Mouse (Mus musculus) Patski (cell line): ENCODE results near the gene P2ry6. TPM values are rescaled to one million over a fixed set of nuclear protein-coding genes. Genes with fewer than 3 reads are reported as not detected.

ENCODE experiments used
- ATAC-seq: fragments of 100-300 bp; one replicate; pipeline ENCODE4 v1.8.0; 2021
- CTCF ChIA-PET: fragments of 350-600 bp; sonication (Branson Sonifier 250); formaldehyde crosslinking; loops from one replicate; lab custom pipeline; 2022; ENCODE audit warnings: inconsistent platforms; lab: Charles Lee
- POLR2A ChIA-PET: fragments of 350-600 bp; sonication (Branson Sonifier 250); formaldehyde crosslinking; loops from one replicate; lab custom pipeline; 2022; ENCODE audit warnings: antibody characterized with exemption, inconsistent platforms; lab: Charles Lee
- DNase-seq: peaks from one replicate; pipeline ENCODE4 v3.0.0-alpha.2; 2011; ENCODE audit warnings: low read depth, low spot score
- H3K27me3 ChIP-seq: fragments of 371-371 bp; one replicate; pipeline ENCODE4 v1.5.1; 2021
- CTCF ChIP-seq: fragments of 100-300 bp; IDR thresholded peaks from one replicate; pipeline ENCODE4 v1.5.1; 2021
- in situ Hi-C: fragments of 300-500 bp; cut with MboI; formaldehyde crosslinking; loops from 3 replicates; pipeline ENCODE4 v1.11.1; 2018; ENCODE audit warnings: low pct_unique_long_range_greater_than_20kb, mixed read lengths
- polyA plus RNA-seq: library from polyadenylated mRNA; unstranded; gene quantifications from one replicate; pipeline ENCODE4 v1.2.3, GENCODE M21; 2021

P2ry6 gene
- polyA plus RNA-seq, 1 experiment from 2014 or later: 0.22 TPM

DNA sequence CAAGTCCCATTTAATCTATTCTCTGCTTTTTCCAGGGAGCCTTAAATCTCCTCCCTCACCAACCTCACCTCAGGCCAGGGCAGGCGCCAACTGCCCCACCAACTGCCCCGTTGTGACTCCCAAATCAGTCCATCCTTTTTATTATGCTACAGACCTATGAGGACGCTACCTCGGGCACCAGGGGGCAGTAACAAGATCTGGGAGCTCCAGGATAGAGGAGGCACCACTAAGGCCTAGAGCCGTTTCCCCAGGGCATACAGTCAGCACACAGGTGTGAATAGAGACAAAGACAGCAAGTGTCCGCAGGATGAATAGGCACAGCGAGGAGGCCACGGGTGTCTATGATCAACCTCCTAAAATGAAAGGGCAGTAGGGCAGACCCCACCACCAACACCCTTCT is 65.9 kb downstream of the P2ry6 start:
- POLR2A ChIA-PET: interaction anchor here (1.4 to 4.0 kb wide), 2 partner anchors 16 to 22 kb away, joined by 3 to 32 read pairs; partner anchors contain the start of gene Arhgef17
- in situ Hi-C loops: no loop called here
- DNase-seq (no peak), ATAC-seq (no peak)
- no peak for TF ChIP-seq CTCF
- no peaks in the 10 kb centered on the region for H3K27me3 ChIP-seq
- CTCF ChIA-PET: interaction anchor here (1.1 to 4.0 kb wide), 5 partner anchors 15 to 35 kb away, joined by 3 to 15 read pairs (median 7); no protein-coding TSS in a partner anchor

DNA sequence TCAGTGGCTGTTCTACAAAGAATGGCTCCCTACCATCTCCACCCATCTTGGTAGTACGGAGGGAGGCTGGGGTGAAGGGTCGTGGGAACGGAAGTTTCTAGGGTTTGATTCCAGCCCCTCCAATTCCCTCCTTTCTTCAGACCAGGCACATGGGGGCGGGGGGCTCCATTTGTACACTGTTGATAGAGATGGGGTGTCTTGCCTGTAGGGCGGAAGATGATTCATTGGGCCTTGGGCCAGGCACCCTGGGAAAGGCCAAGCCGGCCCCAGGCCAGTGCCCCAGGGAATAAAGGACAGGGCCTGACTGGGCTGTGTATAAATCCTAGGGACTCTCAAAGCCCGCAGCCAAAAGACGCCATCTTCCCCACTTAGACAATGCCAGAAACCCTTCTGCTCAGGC is 66.4 kb downstream of the P2ry6 start:
- H3K27me3 ChIP-seq: no peaks in the 10 kb centered on the region
- POLR2A ChIA-PET: interaction anchor here (1.0 to 4.0 kb wide), 3 partner anchors 15 to 22 kb away, joined by 3 to 32 read pairs (median 6); partner anchors contain the start of gene Arhgef17
- DNase-seq (no peak), ATAC-seq (no peak)
- in situ Hi-C loops: no loop called here
- CTCF ChIA-PET: interaction anchor here (0.8 to 4.0 kb wide), 10 partner anchors 11 to 144 kb away, joined by 3 to 17 read pairs (median 6); partner anchors contain the start of gene Arhgef17
- TF ChIP-seq CTCF: no peak

DNA sequence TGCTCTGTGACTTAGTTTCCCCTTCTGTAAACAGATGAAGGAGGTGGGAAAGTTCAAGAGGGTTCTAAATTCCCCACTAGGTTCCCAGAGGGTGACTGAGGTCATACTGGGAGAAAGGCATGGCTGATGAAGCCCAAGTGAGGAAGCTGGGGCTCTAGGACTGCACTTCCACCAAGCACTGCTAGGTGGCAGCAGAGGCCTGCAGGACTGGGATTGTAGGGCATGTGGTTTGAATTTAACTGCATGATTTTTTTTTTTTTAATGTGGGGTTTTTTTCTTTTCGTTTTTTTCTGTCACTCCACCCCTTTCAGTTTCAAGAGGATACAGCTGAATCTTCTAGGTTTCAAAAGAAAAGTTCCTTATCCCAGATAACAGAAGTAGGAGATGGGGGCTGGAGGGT is 67.2 kb downstream of the P2ry6 start:
- CTCF ChIA-PET: interaction anchor here (0.8 to 4.0 kb wide), 12 partner anchors 12 to 145 kb away, joined by 3 to 17 read pairs (median 5); partner anchors contain the start of gene Arhgef17
- H3K27me3 ChIP-seq: no peaks in the 10 kb centered on the region
- TF ChIP-seq CTCF: no peak
- in situ Hi-C loops: no loop called here
- POLR2A ChIA-PET: interaction anchor here (1.0 to 4.0 kb wide), 3 partner anchors 16 to 23 kb away, joined by 3 to 32 read pairs (median 6); partner anchors contain the start of gene Arhgef17
- DNase-seq: no peak
- no peak for ATAC-seq

DNA sequence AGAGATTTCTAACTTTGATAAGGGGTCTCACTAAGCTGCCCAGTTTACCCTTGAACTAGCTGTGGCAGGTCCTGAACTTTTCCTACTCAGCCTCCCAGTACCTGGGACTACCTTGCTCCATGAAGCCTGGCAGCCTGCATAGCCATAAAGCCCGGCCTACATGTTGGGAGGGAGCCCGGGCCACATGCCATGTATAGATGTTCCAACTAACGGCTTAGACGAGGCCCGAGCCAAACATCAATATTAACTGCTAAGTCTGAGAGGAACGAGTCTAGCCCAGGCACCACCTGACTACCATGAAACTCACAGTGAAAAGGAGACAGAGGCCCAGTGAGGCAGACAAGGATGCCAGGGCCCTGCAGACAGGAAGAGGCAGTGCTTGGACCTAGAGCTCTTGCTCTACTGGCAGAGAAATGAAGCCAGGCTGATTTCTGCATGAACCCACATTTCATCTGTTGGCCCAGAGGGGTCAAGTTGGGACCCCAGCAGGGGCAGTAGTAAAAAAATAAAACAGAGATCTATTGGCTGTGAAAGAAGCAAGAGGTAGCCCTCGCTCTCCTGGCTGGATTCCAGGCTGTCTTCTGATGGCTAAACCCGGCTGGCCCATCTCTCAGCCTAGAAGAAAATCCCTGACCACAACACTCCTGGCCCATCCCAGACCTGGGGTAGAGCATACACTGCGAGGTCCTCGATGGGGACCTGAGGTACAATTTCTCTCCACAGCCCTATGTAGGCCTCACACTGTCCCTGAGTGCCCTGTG is 68.2 kb downstream of the P2ry6 start:
- ChIA-PET CTCF (interaction anchor here (2.7 to 4.0 kb wide), 4 partner anchors 19 to 35 kb away, joined by 14 to 17 read pairs (median 14); partner anchors contain the start of gene Arhgef17), POLR2A (interaction anchor here (4.0 kb wide), 1 partner anchor 24 kb away, joined by 32 read pairs; the partner anchor contains the start of gene Arhgef17)
- no peak for TF ChIP-seq CTCF
- in situ Hi-C loops: no loop called here
- no peaks in the 10 kb centered on the region for H3K27me3 ChIP-seq
- ATAC-seq (no peak), DNase-seq (no peak)

GRCm38 (mm10) chr7:100905037-100905436 is 69.4 kb downstream of the P2ry6 start:
- no peaks in the 10 kb centered on the region for H3K27me3 ChIP-seq
- in situ Hi-C loops: no loop called here
- ATAC-seq (no peak), DNase-seq (no peak)
- POLR2A ChIA-PET: no interaction called here
- CTCF ChIA-PET: interaction anchor here (1.2 to 3.8 kb wide), 2 partner anchors 18 to 37 kb away, joined by 3 to 14 read pairs; no protein-coding TSS in a partner anchor
- no peak for TF ChIP-seq CTCF

DNA sequence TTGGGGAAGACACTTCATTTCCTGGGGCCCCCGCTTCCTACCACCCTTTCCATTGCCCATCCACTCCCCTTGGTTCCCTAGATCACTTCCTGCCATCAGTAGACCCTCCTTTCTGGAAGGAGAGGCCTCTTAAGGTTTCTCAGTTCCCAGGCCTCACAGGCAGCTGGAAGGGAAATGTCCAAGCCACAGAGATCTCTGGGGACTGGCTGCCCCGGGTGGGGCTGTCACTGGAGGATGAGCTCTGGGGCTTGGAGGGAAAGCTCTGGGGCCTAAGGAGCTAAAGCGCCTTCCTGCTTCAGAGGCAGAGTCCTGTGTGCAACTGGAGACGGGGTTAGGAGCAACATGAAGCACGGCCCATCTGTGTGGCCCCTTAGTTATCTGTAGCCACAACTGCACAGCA is 69.8 kb downstream of the P2ry6 start:
- ATAC-seq: no peak
- ChIA-PET CTCF (interaction anchor here (1.0 to 3.8 kb wide), 3 partner anchors 16 to 37 kb away, joined by 3 to 14 read pairs (median 3); no protein-coding TSS in a partner anchor), POLR2A (no interaction called here)
- no peak for TF ChIP-seq CTCF
- in situ Hi-C loops: loop anchor here (5.0 kb wide), 1 partner anchor 33 kb away; no protein-coding TSS in a partner anchor
- H3K27me3 ChIP-seq: no peaks in the 10 kb centered on the region
- DNase-seq: no peak

- no peak for DNase-seq
- CTCF ChIA-PET: interaction anchor here (0.9 to 1.7 kb wide), 6 partner anchors 11 to 37 kb away, joined by 3 to 6 read pairs (median 4); no protein-coding TSS in a partner anchor
Observed at GRCm38 (mm10) chr7:100902451-100903137, 71.9 kb downstream of the P2ry6 start.

GRCm38 (mm10) chr7:100897828-100898227 is 76.6 kb downstream of the P2ry6 start:
- no peak for ATAC-seq
- no peak for TF ChIP-seq CTCF
- H3K27me3 ChIP-seq: no peaks in the 10 kb centered on the region
- in situ Hi-C loops: no loop called here
- ChIA-PET CTCF (no interaction called here), POLR2A (no interaction called here)
- DNase-seq: no peak

More at GRCm38 (mm10) chr7:100902451-100903137, 71.9 kb downstream of the P2ry6 start:
- no peak for ATAC-seq
- POLR2A ChIA-PET: interaction anchor here (1.3 kb wide), 1 partner anchor 29 kb away, joined by 4 read pairs; no protein-coding TSS in a partner anchor
- in situ Hi-C loops: loop anchor here (5.0 kb wide), 1 partner anchor 35 kb away; no protein-coding TSS in a partner anchor
- no peak for TF ChIP-seq CTCF
- H3K27me3 ChIP-seq: no peaks in the 10 kb centered on the region

DNA sequence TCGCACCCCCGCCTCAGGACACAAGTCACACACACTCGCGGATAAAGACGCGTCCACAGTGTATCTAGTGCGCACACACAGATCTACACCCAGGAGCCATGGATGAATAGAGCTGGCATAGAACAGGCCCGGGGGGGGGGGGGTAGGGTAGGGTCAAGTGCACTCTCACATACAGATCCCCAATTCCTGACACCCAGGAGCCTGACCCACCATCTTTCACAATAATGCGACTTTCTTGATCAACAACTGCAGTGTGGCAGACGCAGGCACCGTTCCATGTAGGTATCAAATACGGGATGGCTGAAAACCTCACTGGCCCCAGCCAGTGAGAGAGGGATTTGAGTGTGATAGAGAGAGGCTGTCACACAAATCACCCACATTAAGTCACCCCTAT is 79.6 kb downstream of the P2ry6 start:
- H3K27me3 ChIP-seq: no peaks in the 10 kb centered on the region
- ATAC-seq: no peak
- no peak for DNase-seq
- no peak for TF ChIP-seq CTCF
- POLR2A ChIA-PET: no interaction called here
- CTCF ChIA-PET: no interaction called here
- in situ Hi-C loops: no loop called here

GRCm38 (mm10) chr7:100894057-100894832 is 80.2 kb downstream of the P2ry6 start:
- no peak for ATAC-seq
- no peak for TF ChIP-seq CTCF

More at GRCm38 (mm10) chr7:100894057-100894832, 80.2 kb downstream of the P2ry6 start:
- ChIA-PET POLR2A (no interaction called here), CTCF (no interaction called here)
- in situ Hi-C loops: no loop called here
- no peaks in the 10 kb centered on the region for H3K27me3 ChIP-seq
- DNase-seq: no peak
